ENCODE assay signal across 8 mouse cellular contexts in genomic region chr2:118529466-118530181, GRCm38 (mm10). TPM values are rescaled to one million over a fixed set of nuclear protein-coding genes. Genes with fewer than 3 reads are reported as not detected.
DNase-seq lines count a peak whose midpoint lies in the region; ATAC-seq and TF ChIP-seq lines count a peak whose summit lies in the region.

No protein-coding gene starts in this region.

- intact Hi-C loops in heart, adult 2 months (cut with DNase I) = no loop called here

- H3K4me1 ChIP-seq in forebrain, embryonic 11.5 days (replicated peaks; ENCODE audit: control insufficient read depth, insufficient read depth, low read length) = peaks cover 41% of the 10 kb centered on the region
- peaks cover 15% of the 10 kb centered on the region for H3K4me1 ChIP-seq in forebrain, embryonic 16.5 days (replicated peaks; ENCODE audit: control insufficient read depth, insufficient read depth, low read length)
- H3K4me1 ChIP-seq in heart, adult 2 months (ENCODE audit: control insufficient read depth, insufficient read depth, low read length) = peaks cover 23% of the 10 kb centered on the region
- H3K4me1 ChIP-seq in liver, postnatal 0 days (ENCODE audit: insufficient read depth) = peaks cover 30% of the 10 kb centered on the region
- peaks cover 47% of the 10 kb centered on the region for H3K4me1 ChIP-seq in stomach, embryonic 15.5 days

- DNase-seq in forebrain, embryonic 11.5 days (ENCODE audit: low spot score) = no peak
- DNase-seq in heart, adult 2 months = peak; percentile 88 to 90
- peak; percentile 91 for DNase-seq in kidney, adult 11 months
- peak; percentile 69 for DNase-seq in liver, postnatal 0 days
- no peak for DNase-seq in layer of hippocampus, postnatal 36 days

- peak; percentile 49 for ATAC-seq in forebrain, embryonic 11.5 days (replicated peaks; ENCODE audit: low FRiP score)
- ATAC-seq in forebrain, embryonic 16.5 days = no peak
- peak; percentile 82 for ATAC-seq in liver, postnatal 0 days
- 0 out of 2 replicates have a peak, but pooled peaks have one; percentile 13 for ATAC-seq in stomach, embryonic 15.5 days (ENCODE audit: insufficient read depth, low FRiP score, low read depth)
- ATAC-seq in megakaryocyte progenitor cell, adult 5-6 weeks (replicated peaks; ENCODE audit: poor library complexity) = no peak

- TF ChIP-seq EP300 in heart, adult 2 months (IDR thresholded peaks at IDR 0.05; ENCODE audit: insufficient read depth, low read depth, low read length) = 0 out of 2 replicates have a peak, but pooled peaks have one; percentile 54
- TF ChIP-seq EP300 in liver, postnatal 0 days (IDR thresholded peaks at IDR 0.05; ENCODE audit: low read depth) = no peak

- H3K27ac ChIP-seq in forebrain, embryonic 11.5 days (ENCODE audit: low read depth, low read length) = peak overlapping the region; percentile 73
- no peak overlapping the region for H3K27ac ChIP-seq in forebrain, embryonic 16.5 days (ENCODE audit: low read length)
- peak overlapping the region; percentile 53 for H3K27ac ChIP-seq in heart, adult 2 months
- peak overlapping the region; percentile 73 for H3K27ac ChIP-seq in liver, postnatal 0 days (ENCODE audit: low read depth)
- peak overlapping the region; percentile 28; the same call in 1 of the 2 replicates for H3K27ac ChIP-seq in stomach, embryonic 15.5 days

- TF ChIP-seq POLR2A in heart, adult 2 months (IDR thresholded peaks at IDR 0.05; ENCODE audit: insufficient read depth, low read depth, low read length) = no peak

- WGBS in forebrain, embryonic 11.5 days = 3% methylated on average over 7 of the region's 7 CpGs
- WGBS in forebrain, embryonic 16.5 days = 20% methylated on average over 7 of the region's 7 CpGs
- 25% methylated on average over 7 of the region's 7 CpGs for WGBS in heart, adult 2 months
- 50% methylated on average over 7 of the region's 7 CpGs for WGBS in liver, postnatal 0 days (ENCODE audit: insufficient replicate concordance)
- 34% methylated on average over 7 of the region's 7 CpGs for WGBS in stomach, embryonic 15.5 days

- H3K36me3 ChIP-seq in forebrain, embryonic 11.5 days (ENCODE audit: control insufficient read depth, insufficient read depth, low read length) = no peaks in the 10 kb centered on the region
- no peaks in the 10 kb centered on the region for H3K36me3 ChIP-seq in forebrain, embryonic 16.5 days (ENCODE audit: control insufficient read depth, insufficient read depth)
- peaks cover 6% of the 10 kb centered on the region for H3K36me3 ChIP-seq in heart, adult 2 months (ENCODE audit: control insufficient read depth, insufficient read depth, low read length)
- peaks cover 5% of the 10 kb centered on the region; the same call in 1 of the 2 replicates for H3K36me3 ChIP-seq in liver, postnatal 0 days (replicated peaks; ENCODE audit: insufficient read depth, low read length)
- peaks cover 9% of the 10 kb centered on the region; the same call in 1 of the 2 replicates for H3K36me3 ChIP-seq in stomach, embryonic 15.5 days

- TF ChIP-seq CTCF in heart, adult 2 months (IDR thresholded peaks at IDR 0.05) = peak; percentile 29; the same call in 1 of the 2 replicates
- no peak for TF ChIP-seq CTCF in liver, postnatal 0 days (IDR thresholded peaks at IDR 0.05; ENCODE audit: low read depth)

- H3K9me3 ChIP-seq in forebrain, embryonic 11.5 days (ENCODE audit: control insufficient read depth, low read length) = no peaks in the 10 kb centered on the region
- H3K9me3 ChIP-seq in forebrain, embryonic 16.5 days (ENCODE audit: control insufficient read depth, low read length) = no peaks in the 10 kb centered on the region
- H3K9me3 ChIP-seq in liver, postnatal 0 days (ENCODE audit: low read length) = no peaks in the 10 kb centered on the region
- no peaks in the 10 kb centered on the region for H3K9me3 ChIP-seq in stomach, embryonic 15.5 days

- no peaks in the 10 kb centered on the region for H3K79me2 ChIP-seq in heart, adult 2 months (replicated peaks; ENCODE audit: control insufficient read depth, insufficient read depth, low read length)

- H3K27me3 ChIP-seq in forebrain, embryonic 11.5 days (ENCODE audit: control insufficient read depth, insufficient read depth, low read length) = no peaks in the 10 kb centered on the region
- no peaks in the 10 kb centered on the region for H3K27me3 ChIP-seq in forebrain, embryonic 16.5 days (replicated peaks; ENCODE audit: control insufficient read depth, insufficient read depth, low read length)
- H3K27me3 ChIP-seq in heart, adult 2 months (ENCODE audit: control insufficient read depth, insufficient read depth, low read length) = no peaks in the 10 kb centered on the region
- no peaks in the 10 kb centered on the region for H3K27me3 ChIP-seq in liver, postnatal 0 days (ENCODE audit: insufficient read depth, low read length)
- no peaks in the 10 kb centered on the region for H3K27me3 ChIP-seq in stomach, embryonic 15.5 days (replicated peaks)

- no peak overlapping the region for H3K4me2 ChIP-seq in forebrain, embryonic 11.5 days (ENCODE audit: low read depth, low read length, severe bottlenecking)
- no peak overlapping the region for H3K4me2 ChIP-seq in forebrain, embryonic 16.5 days (ENCODE audit: low read length)
- H3K4me2 ChIP-seq in liver, postnatal 0 days (ENCODE audit: low read depth, low read length) = peak overlapping the region; percentile 7; the same call in 1 of the 2 replicates
- H3K4me2 ChIP-seq in stomach, embryonic 15.5 days = no peak overlapping the region

- H3K4me3 ChIP-seq in forebrain, embryonic 11.5 days (ENCODE audit: low read depth, low read length) = no peak overlapping the region
- no peak overlapping the region for H3K4me3 ChIP-seq in forebrain, embryonic 16.5 days (replicated peaks; ENCODE audit: low read length)
- H3K4me3 ChIP-seq in heart, adult 2 months = no peak overlapping the region
- no peak overlapping the region for H3K4me3 ChIP-seq in liver, postnatal 0 days (ENCODE audit: low read depth, low read length)
- H3K4me3 ChIP-seq in stomach, embryonic 15.5 days (replicated peaks) = no peak overlapping the region

- peak overlapping the region; percentile 21; the same call in 1 of the 2 replicates for H3K9ac ChIP-seq in forebrain, embryonic 11.5 days (ENCODE audit: low read length)
- H3K9ac ChIP-seq in forebrain, embryonic 16.5 days (replicated peaks; ENCODE audit: low read depth, low read length) = no peak overlapping the region
- H3K9ac ChIP-seq in heart, adult 2 months (ENCODE audit: low read depth, low read length) = no peak overlapping the region
- no peak overlapping the region for H3K9ac ChIP-seq in liver, postnatal 0 days (replicated peaks)
- H3K9ac ChIP-seq in stomach, embryonic 15.5 days = no peak overlapping the region

RNA-seq across cellular contexts. Expression of gene Bmf, which starts 19.9 kb away (rescaled TPM):
- 2.4 and 6.0 TPM in 2 replicates for polyA plus RNA-seq in forebrain, embryonic 11.5 days (2014; fragmentation: Nextera tagmentation; extraction: Ambion mirVana)
- 1.3 and 1.5 TPM in 2 replicates for polyA plus RNA-seq in forebrain, embryonic 16.5 days (2015; fragmentation: Nextera tagmentation; extraction: Ambion mirVana)
- total RNA-seq in heart, adult 2 months (2021) = 1 to 10 TPM; 5.5 to 7.0 TPM
- polyA plus RNA-seq in heart, adult 2 months (2012; rRNA removed) = 2.9 and 5.7 TPM in 2 replicates
- polyA plus RNA-seq in liver, postnatal 0 days (2015; fragmentation: Nextera tagmentation; extraction: Ambion mirVana) = 1.3 TPM in 2 replicates
- polyA plus RNA-seq in stomach, embryonic 15.5 days (2015; fragmentation: Nextera tagmentation; extraction: Ambion mirVana) = 3.6 and 5.2 TPM in 2 replicates
- 1 to 10 TPM; 1.9 to 3.8 TPM for total RNA-seq in layer of hippocampus, postnatal 36 days (2021)
- 0.20 and 0.56 TPM in 2 replicates for total RNA-seq in megakaryocyte progenitor cell, adult 5-6 weeks (2015)
- total RNA-seq in megakaryocyte progenitor cell, adult 5-6 weeks (2017) = 0.51 and 0.71 TPM in 2 replicates

RNA-seq across cellular contexts. Expression of gene Srp14, which starts 50.1 kb away (rescaled TPM):
- polyA plus RNA-seq in forebrain, embryonic 11.5 days (2014; fragmentation: Nextera tagmentation; extraction: Ambion mirVana) = 239 and 257 TPM in 2 replicates
- 316 and 322 TPM in 2 replicates for polyA plus RNA-seq in forebrain, embryonic 16.5 days (2015; fragmentation: Nextera tagmentation; extraction: Ambion mirVana)
- total RNA-seq in heart, adult 2 months (2021) = 100 to 1,000 TPM; 116 to 129 TPM
- polyA plus RNA-seq in heart, adult 2 months (2012; rRNA removed) = 64.9 and 112 TPM in 2 replicates
- 101 and 107 TPM in 2 replicates for polyA plus RNA-seq in liver, postnatal 0 days (2015; fragmentation: Nextera tagmentation; extraction: Ambion mirVana)
- polyA plus RNA-seq in stomach, embryonic 15.5 days (2015; fragmentation: Nextera tagmentation; extraction: Ambion mirVana) = 222 and 224 TPM in 2 replicates
- total RNA-seq in layer of hippocampus, postnatal 36 days (2021) = 100 to 1,000 TPM; 168 to 197 TPM
- 166 and 168 TPM in 2 replicates for total RNA-seq in megakaryocyte progenitor cell, adult 5-6 weeks (2015)
- 203 and 225 TPM in 2 replicates for total RNA-seq in megakaryocyte progenitor cell, adult 5-6 weeks (2017)

Comparison
In these comparisons a context has a peak if more than half of its experiments do, and no peak if none do; other contexts are left out.
1. ATAC-seq: peak in forebrain, embryonic 11.5 days (single experiment), liver, postnatal 0 days (single experiment) and stomach, embryonic 15.5 days (single experiment); none in forebrain, embryonic 16.5 days (single experiment) and megakaryocyte progenitor cell, adult 5-6 weeks (single experiment).
2. DNase-seq: peak in heart, adult 2 months (2 of 2), kidney, adult 11 months (single experiment) and liver, postnatal 0 days (single experiment); none in forebrain, embryonic 11.5 days (single experiment) and layer of hippocampus, postnatal 36 days (0 of 2).